Mouse (Mus musculus) heart, postnatal 4 days (tissue): ENCODE results near the gene Tgfbr2. TPM values are rescaled to one million over a fixed set of nuclear protein-coding genes. Genes with fewer than 3 reads are reported as not detected.
A peak's percentile ranks its signal among the peaks of the same experiment; 100 is the strongest.
"Not testable (repeated sequence)": the region's sequence is repeated elsewhere in the genome, so short reads cannot be mapped to it uniquely, and the experiment has no call there.

Experiments used
- DNase-seq: peaks from one replicate; pipeline ENCODE4 v3.0.0; 2021
- total RNA-seq, 2 experiments: library from RNA; stranded (reverse); gene quantifications; 2 replicates each; pipeline ENCODE4 v1.2.3; 2021

The Tgfbr2 gene
- total RNA-seq, 2 experiments from 2014 or later: 59.7 to 59.9 TPM

DNA sequence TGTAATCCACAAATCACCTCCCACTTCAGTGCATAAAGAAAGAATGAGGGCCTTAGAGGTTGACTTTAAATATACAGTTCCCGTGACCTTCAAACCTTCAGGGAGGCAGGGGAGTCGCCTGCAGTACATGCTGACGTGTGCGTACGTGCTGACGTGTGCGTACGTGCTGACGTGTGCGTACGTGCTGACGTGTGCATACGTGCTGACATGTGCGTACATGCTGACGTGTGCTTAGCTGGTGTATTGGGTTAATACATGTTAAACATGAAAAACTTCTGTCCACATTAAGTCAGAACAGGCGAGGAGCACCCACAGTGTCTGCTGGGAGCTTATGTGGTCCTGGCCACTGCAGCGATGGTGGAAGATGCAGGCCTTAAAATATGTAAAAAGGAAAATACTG lies 110.4 kb downstream of the Tgfbr2 start:
- DNase-seq: no peak

DNA sequence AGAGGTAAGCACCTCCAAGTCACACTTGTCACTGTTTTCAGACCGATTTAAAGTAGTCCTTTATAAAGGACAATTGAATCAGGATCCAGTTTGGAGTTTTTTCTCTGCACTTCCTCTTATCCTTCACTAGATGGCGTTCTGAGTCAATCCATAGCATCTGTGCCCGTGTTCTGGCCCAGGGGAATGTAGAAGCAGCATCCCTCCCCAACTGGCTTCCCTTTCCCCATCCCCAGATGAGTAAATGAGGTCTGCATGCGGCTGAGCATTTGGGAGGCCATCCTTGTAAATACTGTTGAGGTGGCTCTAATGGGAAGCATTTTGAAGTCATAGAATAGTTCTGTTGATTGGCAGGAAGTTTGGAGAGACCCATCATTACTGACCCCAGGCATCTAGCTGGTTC lies 114.5 kb downstream of the Tgfbr2 start:
- DNase-seq: peak; percentile 17

DNA sequence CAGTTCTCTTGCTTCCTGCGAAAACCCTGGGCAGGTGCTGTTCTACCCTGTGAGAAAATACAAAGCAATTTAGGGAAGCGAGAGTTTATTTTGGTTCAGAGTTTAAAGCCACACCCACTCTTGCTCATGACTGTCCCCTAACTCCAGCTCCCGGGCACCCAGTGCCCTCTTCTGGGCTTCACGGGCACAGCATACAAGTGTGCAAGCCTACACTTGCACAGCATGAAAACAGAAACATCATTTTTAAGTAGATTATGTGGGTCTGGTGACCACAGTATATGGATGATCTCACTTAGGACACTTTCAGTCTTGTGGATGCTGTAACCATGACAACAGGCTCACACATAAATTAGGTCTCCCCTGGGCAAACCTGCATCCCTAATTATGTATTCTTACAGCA lies 116.0 kb downstream of the Tgfbr2 start:
- DNase-seq: no peak

DNA sequence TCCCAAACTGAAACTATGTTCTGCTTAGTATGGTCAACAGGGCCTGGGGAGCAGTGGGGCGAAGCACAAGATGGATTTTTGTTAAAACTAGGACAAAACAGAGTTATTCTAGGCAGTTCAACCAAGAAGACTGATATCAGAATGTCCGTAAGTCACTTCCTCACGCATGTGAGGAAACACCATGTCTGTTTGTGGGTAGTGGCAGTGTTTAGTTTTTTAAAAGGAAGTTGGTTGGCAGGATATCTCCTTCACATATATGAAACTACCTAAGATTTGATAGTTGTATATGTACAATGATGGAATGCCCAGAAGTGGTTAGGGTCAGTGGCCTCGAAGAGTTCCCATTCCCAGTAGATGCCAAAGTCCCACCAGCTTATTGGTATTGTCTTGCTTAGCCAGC lies 116.7 kb downstream of the Tgfbr2 start:
- no peak for DNase-seq

DNA sequence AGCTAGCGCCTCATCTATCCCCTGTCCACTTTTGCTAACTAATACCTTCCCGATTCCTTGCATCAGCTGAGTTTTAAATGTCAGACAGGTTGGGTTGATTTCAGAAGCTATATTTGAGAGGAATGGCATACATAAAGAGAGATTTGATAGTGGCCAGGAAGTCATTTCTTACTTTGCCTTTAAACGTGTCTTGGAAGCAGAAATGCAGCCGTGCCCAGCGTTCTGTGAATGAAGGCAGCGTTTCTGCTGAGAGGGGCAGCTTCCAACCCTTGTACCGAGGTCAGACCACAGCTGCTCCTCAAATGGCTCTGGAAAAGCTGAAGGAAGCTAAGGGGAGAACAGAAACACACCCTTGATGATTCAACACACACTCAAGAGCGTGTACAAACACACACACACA lies 121.2 kb downstream of the Tgfbr2 start:
- DNase-seq: no peak

DNA sequence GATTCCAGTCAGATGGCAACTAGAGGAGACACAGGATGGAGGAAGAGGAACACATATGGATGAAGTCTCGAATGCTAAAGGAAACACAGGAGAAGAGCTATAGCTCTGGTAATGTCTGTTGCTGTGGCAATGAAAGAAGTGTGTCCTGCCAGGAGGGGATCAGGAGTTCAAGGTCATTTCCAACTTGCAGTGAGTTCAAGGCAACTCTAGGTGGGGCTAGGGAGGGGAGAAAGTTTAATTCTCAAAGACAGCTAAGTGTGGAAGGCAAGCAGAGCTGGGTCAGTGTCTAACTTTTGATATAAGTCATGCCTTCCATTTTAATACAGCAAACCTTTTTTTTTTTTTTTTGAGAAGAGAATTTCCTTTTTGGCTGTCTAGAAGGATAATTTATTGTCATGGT lies 125.2 kb downstream of the Tgfbr2 start:
- DNase-seq: no peak

DNA sequence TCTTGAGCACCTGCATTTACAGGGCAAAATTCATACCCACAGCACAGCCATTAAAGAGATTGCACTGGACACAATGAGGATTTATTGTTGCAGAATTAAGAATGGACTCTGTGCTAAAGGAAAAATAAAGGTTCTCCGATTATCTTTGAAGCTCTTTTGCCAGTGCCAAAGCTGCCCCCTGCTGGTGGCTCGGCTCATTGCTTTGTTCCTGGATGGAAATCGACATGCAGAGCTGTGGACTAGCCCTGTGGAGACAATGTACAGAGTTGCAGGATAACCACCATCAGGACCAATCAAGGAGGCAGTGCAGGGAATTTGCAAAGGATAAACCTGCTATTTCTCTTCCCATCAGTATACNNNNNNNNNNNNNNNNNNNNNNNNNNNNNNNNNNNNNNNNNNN lies 133.4 kb downstream of the Tgfbr2 start:
- peak; percentile 90 for DNase-seq

DNA sequence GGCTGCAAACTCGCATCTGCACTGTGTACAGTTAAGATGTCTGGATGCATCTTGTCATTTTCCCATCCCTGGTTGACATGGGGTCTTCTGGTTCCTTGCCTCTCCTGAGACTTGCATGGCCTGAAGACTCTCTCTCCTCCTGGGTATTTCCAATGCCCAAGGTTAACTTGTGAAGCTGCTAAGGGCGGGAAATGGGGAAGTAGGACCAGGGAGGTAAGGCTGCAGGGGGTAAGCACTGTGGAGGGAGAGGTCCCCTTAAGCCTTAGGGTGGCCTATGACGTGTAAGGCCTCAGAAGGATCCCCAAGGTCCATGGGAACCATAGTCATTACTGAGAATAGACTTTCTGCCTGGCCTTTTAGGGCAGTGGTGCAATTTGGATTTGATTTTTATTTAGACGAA lies 133.8 kb downstream of the Tgfbr2 start:
- no peak for DNase-seq

DNA sequence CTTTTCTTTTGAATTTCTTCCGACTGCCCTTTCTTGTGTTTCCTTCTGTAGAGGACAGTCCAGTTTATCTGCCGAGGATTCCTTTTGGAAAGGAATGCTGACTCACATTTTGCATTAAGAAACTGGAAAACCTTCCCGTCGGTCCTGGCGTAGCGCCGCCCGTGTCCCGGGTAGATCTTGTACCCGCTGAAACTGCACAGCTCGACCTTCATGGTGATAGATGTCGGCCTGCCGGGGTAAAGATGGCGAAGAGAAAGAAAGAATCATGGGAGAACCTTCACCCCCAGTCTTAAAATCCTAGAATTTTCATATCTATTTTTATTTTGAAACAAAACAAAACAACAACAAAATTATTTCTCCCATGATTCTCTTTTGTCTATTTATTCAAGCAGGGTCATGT lies 134.3 kb downstream of the Tgfbr2 start:
- DNase-seq: not testable (repeated sequence)

DNA sequence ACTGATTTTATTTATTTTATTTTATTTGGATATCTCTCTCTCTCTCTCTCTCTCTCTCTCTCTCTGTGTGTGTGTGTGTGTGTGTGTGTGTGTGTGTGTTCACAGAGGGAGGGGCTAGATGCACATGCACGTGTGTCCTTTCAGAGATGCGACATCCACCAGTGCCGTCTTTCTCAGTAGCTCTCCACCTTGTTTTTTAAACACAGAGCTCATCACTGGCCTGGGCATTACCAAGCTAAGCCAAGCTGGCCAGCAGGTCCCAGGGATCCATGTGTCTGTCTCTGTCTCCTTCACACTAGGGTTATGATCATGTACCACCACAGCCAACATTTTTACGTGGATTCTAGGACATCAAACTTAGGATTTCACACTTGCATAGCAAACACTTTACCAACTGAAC lies 135.2 kb downstream of the Tgfbr2 start:
- no peak for DNase-seq

DNA sequence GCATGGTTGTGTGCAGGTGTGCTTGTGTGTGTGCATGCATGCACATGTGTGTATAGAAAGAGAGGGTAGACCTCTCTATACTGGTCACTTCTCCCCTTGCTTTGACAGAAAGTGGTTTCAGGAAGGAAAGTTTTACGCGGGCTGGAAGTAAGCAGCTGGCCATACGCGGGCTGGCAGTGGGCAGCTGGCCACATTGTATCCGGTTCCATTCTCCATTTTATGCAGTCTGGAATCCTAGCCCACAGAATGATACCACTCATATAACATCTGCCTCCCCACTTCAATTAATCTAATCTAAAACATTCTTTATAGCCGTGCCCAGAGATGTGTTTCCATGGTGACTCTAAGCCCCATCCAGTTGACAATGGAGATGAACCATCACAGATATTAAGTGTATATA lies 136.9 kb downstream of the Tgfbr2 start:
- DNase-seq: no peak
